Mouse (Mus musculus): Measurements from ENCODE around the gene Gm6525. TPM values are rescaled to one million over a fixed set of nuclear protein-coding genes. Genes with fewer than 3 reads are reported as not detected.

Gm6525 gene
- total and polyA plus RNA-seq, 3 experiments, result 0.17 to 0.71 (median 0.31) TPM

DNA sequence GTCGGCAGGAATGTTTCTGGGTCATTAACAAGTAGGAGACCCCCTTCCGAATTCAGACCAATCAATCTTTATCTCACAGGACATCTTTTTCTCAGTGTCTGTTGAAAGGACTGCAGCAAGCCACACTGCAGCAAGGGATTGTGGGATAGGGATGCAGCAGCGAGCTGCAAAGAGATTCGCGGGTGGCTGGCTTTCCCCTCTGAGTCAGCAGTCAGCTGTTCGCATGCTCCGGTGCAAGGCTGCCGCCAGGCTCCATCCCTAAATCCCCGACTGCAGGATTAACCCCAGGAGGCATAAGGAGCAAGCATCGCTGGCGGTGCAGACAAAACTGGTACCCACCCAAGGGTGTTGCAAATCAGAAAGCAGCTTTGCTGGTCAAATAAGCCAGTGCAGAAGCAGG, 46.8 kb downstream of the Gm6525 start (continued):
- no peak for TF ChIP-seq RAD21 (IDR thresholded peaks at IDR 0.05; ENCODE audit: low read depth, low read length)
- TF ChIP-seq GABPA (IDR thresholded peaks at IDR 0.05; ENCODE audit: insufficient replicate concordance, low read depth, low read length), result no peak
- TF ChIP-seq MAZ (IDR thresholded peaks at IDR 0.05; ENCODE audit: low read depth, low read length), result 0 out of 2 replicates have a peak, but pooled peaks have one; percentile 18
- no peak for TF ChIP-seq USF1 (IDR thresholded peaks at IDR 0.05; ENCODE audit: low read depth, low read length)
- TF ChIP-seq ZNF384 (IDR thresholded peaks at IDR 0.05; ENCODE audit: low read depth, low read length), result 0 out of 2 replicates have a peak, but pooled peaks have one; percentile 3
- TF ChIP-seq BHLHE40 (IDR thresholded peaks at IDR 0.05; ENCODE audit: low read depth, low read length), result peak; percentile 51; the same call in 1 of the 2 replicates
- peak; percentile 37; the same call in 1 of the 2 replicates for TF ChIP-seq MAX (IDR thresholded peaks at IDR 0.05; ENCODE audit: low read length)
- TF ChIP-seq CTCF (conservative IDR thresholded peaks at IDR 0.05 in 1 of 2, IDR thresholded peaks at IDR 0.05 in 1 of 2; ENCODE audit: low read depth in 2 of 2, low read length in 2 of 2), result no peak

Other genes with a start within 250 kb of the Gm6525 start
- 28.7 and 37.1 TPM in 2 replicates for gene Tmem131l, start 133.9 kb upstream of the Gm6525 start, total RNA-seq (2012; rRNA removed)
- 29.4 and 32.7 TPM in 2 replicates for gene Tmem131l, start 133.9 kb upstream of the Gm6525 start, total RNA-seq (2014; rRNA removed)
- gene Tmem131l, start 133.9 kb upstream of the Gm6525 start, polyA plus RNA-seq (2012; ENCODE audit: insufficient read length, low read depth), result 78.5 and 89.7 TPM in 2 replicates
- 13.4 and 14.2 TPM in 2 replicates for gene Mnd1, start 18.3 kb upstream of the Gm6525 start, total RNA-seq (2012; rRNA removed)
- 23.1 and 24.4 TPM in 2 replicates for gene Mnd1, start 18.3 kb upstream of the Gm6525 start, total RNA-seq (2014; rRNA removed)
- gene Mnd1, start 18.3 kb upstream of the Gm6525 start, polyA plus RNA-seq (2012; ENCODE audit: insufficient read length, low read depth), result 19.0 and 24.0 TPM in 2 replicates
- gene Trim2, start 132.8 kb downstream of the Gm6525 start, total RNA-seq (2012; rRNA removed), result 2.1 and 2.4 TPM in 2 replicates
- 2.1 and 2.5 TPM in 2 replicates for gene Trim2, start 132.8 kb downstream of the Gm6525 start, total RNA-seq (2014; rRNA removed)
- 3.3 and 3.6 TPM in 2 replicates for gene Trim2, start 132.8 kb downstream of the Gm6525 start, polyA plus RNA-seq (2012; ENCODE audit: insufficient read length, low read depth)